Mouse (Mus musculus) testis, adult 2 months (tissue): ENCODE measurements around the gene Hist1h2bm.

ENCODE experiments used
- CTCF ChIP-seq: fragments of 200-500 bp; IDR thresholded peaks from 2 replicates; pipeline ENCODE4 v1.5.1; 2012; ENCODE audit warnings: low read depth, mild to moderate bottlenecking, inconsistent platforms, low read length, moderate library complexity; ENCODE audit not compliant: control insufficient read depth, insufficient read depth, insufficient replicate concordance
- POLR2A ChIP-seq: fragments of 200-500 bp; IDR thresholded peaks from 2 replicates; pipeline ENCODE4 v1.6.1; 2012; ENCODE audit warnings: low read depth, mild to moderate bottlenecking, inconsistent platforms, low read length, moderate library complexity; ENCODE audit not compliant: control insufficient read depth

DNA sequence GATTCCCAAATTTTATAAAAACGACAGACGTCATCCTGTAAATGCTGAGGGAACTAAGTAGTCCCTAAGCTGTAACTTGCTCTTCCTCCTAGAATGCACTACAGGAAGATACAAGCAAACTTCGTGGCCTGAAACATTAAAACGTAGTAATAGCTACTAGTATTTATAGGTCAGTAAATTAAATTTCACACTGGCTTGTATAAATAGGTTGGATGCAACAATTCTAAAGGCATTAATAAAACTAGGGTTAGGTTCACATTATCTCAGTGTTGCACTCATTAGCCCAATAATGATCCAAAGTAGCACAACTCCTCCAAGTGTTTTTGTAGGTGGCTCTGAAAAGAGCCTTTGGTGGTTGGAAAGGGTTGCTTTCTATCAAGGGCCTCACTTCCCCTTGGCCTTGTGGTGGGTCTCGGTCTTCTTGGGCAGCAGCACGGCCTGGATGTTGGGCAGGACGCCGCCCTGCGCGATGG lies 31.2 kb downstream of the Hist1h2bm start:
- TF ChIP-seq CTCF (no peak), POLR2A (no peak)
